Mouse (Mus musculus): ENCODE measurements around the gene Nrros. TPM values are rescaled to one million over a fixed set of nuclear protein-coding genes. Genes with fewer than 3 reads are reported as not detected.

The Nrros gene
- polyA plus RNA-seq, 1 experiment = 9.0 TPM

GRCm38 (mm10) chr16:32163891-32164290, 1.5 kb downstream of the Nrros start:
- WGBS = 66% methylated on average over 5 of the region's 5 CpGs
- DNase-seq (ENCODE audit: low read depth, low spot score) = no peak

- no peak for DNase-seq (ENCODE audit: low read depth, low spot score)
- WGBS = 40% methylated on average over 4 of the region's 4 CpGs
Observed at GRCm38 (mm10) chr16:32163392-32163791, 2.0 kb downstream of the Nrros start.

- no peak for DNase-seq (ENCODE audit: low read depth, low spot score)
- 81% methylated on average over 9 of the region's 9 CpGs for WGBS
Observed at GRCm38 (mm10) chr16:32160742-32161323, 4.6 kb downstream of the Nrros start.

GRCm38 (mm10) chr16:32158966-32159365, 6.4 kb downstream of the Nrros start:
- 88% methylated on average over 3 of the region's 3 CpGs for WGBS

GRCm38 (mm10) chr16:32157369-32157768, 8.0 kb downstream of the Nrros start:
- 88% methylated on average over 2 of the region's 2 CpGs for WGBS
- no peak for DNase-seq (ENCODE audit: low read depth, low spot score)

More at GRCm38 (mm10) chr16:32158966-32159365, 6.4 kb downstream of the Nrros start:
- DNase-seq (ENCODE audit: low read depth, low spot score) = no peak

GRCm38 (mm10) chr16:32156719-32157118, 8.7 kb downstream of the Nrros start:
- 38% methylated on average over 3 of the region's 3 CpGs for WGBS
- DNase-seq (ENCODE audit: low read depth, low spot score) = no peak

- no peak for DNase-seq (ENCODE audit: low read depth, low spot score)
- WGBS = 58% methylated on average over 13 of the region's 13 CpGs
Observed at GRCm38 (mm10) chr16:32154437-32154836, 11.0 kb downstream of the Nrros start.

GRCm38 (mm10) chr16:32153976-32154375, 11.4 kb downstream of the Nrros start:
- 59% methylated on average over 1 of the region's 1 CpGs for WGBS
- no peak for DNase-seq (ENCODE audit: low read depth, low spot score)

GRCm38 (mm10) chr16:32147589-32148207, 17.7 kb downstream of the Nrros start:
- WGBS = 53% methylated on average over 11 of the region's 13 CpGs
- DNase-seq (ENCODE audit: low read depth, low spot score) = no peak

- WGBS = 91% methylated on average over 17 of the region's 17 CpGs
- DNase-seq (ENCODE audit: low read depth, low spot score) = no peak
Observed at GRCm38 (mm10) chr16:32144592-32144991, 20.8 kb downstream of the Nrros start.

- DNase-seq (ENCODE audit: low read depth, low spot score) = no peak
- 90% methylated on average over 15 of the region's 15 CpGs for WGBS
Observed at GRCm38 (mm10) chr16:32143766-32144165, 21.6 kb downstream of the Nrros start.

- WGBS = 100% methylated on average over 1 of the region's 1 CpGs
- no peak for DNase-seq (ENCODE audit: low read depth, low spot score)
Observed at GRCm38 (mm10) chr16:32138954-32139353, 26.4 kb downstream of the Nrros start.

- DNase-seq (ENCODE audit: low read depth, low spot score) = no peak
- WGBS = 85% methylated on average over 7 of the region's 7 CpGs
Observed at GRCm38 (mm10) chr16:32135842-32136357, 29.5 kb downstream of the Nrros start.

- WGBS = 71% methylated on average over 3 of the region's 3 CpGs
- DNase-seq (ENCODE audit: low read depth, low spot score) = no peak
Observed at GRCm38 (mm10) chr16:32133148-32133547, 32.2 kb downstream of the Nrros start.

- 49% methylated on average over 16 of the region's 16 CpGs for WGBS
- DNase-seq (ENCODE audit: low read depth, low spot score) = no peak
Observed at GRCm38 (mm10) chr16:32130190-32130826, 35.1 kb downstream of the Nrros start.

GRCm38 (mm10) chr16:32129449-32130189, 35.8 kb downstream of the Nrros start:
- no peak for DNase-seq (ENCODE audit: low read depth, low spot score)
- 59% methylated on average over 20 of the region's 20 CpGs for WGBS

GRCm38 (mm10) chr16:32127046-32127445, 38.3 kb downstream of the Nrros start:
- WGBS = 68% methylated on average over 4 of the region's 4 CpGs
- DNase-seq (ENCODE audit: low read depth, low spot score) = no peak

GRCm38 (mm10) chr16:32125364-32125763, 40.0 kb downstream of the Nrros start:
- no peak for DNase-seq (ENCODE audit: low read depth, low spot score)
- 83% methylated on average over 3 of the region's 3 CpGs for WGBS

GRCm38 (mm10) chr16:32124444-32125335, 40.7 kb downstream of the Nrros start:
- DNase-seq (ENCODE audit: low read depth, low spot score) = no peak
- WGBS = 64% methylated on average over 17 of the region's 17 CpGs
